Mouse (Mus musculus) heart, postnatal 10 days (tissue): Measurements from ENCODE around the gene Fam172a. TPM values are rescaled to one million over a fixed set of nuclear protein-coding genes. Genes with fewer than 3 reads are reported as not detected.
A peak's percentile ranks its signal among the peaks of the same experiment; 100 is the strongest.

Experiments used
- DNase-seq, 2 experiments: peaks; one replicate each; pipeline ENCODE4 v3.0.0; 2021
- intact Hi-C: fragments of 180-260 bp; cut with DNase I; formaldehyde crosslinking; loops from one replicate; pipeline ENCODE4 v1.15.1; 2025
- total RNA-seq, 2 experiments: library from RNA; stranded (reverse); gene quantifications; 2 replicates each; pipeline ENCODE4 v1.2.3; 2021

The Fam172a gene
- total RNA-seq, 2 experiments from 2014 or later: 20.0 to 20.2 TPM

- DNase-seq: no peak
- intact Hi-C loops: no loop called here
Measured at GRCm38 (mm10) chr13:78098858-78099445, 397.1 kb downstream of the Fam172a start.

- DNase-seq: no peak
- intact Hi-C loops: no loop called here
Measured at GRCm38 (mm10) chr13:78099746-78100530, 398.1 kb downstream of the Fam172a start.

GRCm38 (mm10) chr13:78100664-78101063 lies 398.8 kb downstream of the Fam172a start:
- no peak for DNase-seq
- intact Hi-C loops: no loop called here

GRCm38 (mm10) chr13:78102337-78102736 lies 400.5 kb downstream of the Fam172a start:
- DNase-seq: no peak
- intact Hi-C loops: no loop called here

GRCm38 (mm10) chr13:78104851-78105250 lies 403.0 kb downstream of the Fam172a start:
- intact Hi-C loops: no loop called here
- DNase-seq: no peak

- intact Hi-C loops: no loop called here
- no peak for DNase-seq
Measured at GRCm38 (mm10) chr13:78110648-78111047, 408.8 kb downstream of the Fam172a start.

- intact Hi-C loops: no loop called here
- DNase-seq: no peak
Measured at GRCm38 (mm10) chr13:78113978-78114377, 412.1 kb downstream of the Fam172a start.

- intact Hi-C loops: no loop called here
- DNase-seq: no peak
Measured at GRCm38 (mm10) chr13:78118715-78119114, 416.9 kb downstream of the Fam172a start.

- DNase-seq: no peak
- intact Hi-C loops: no loop called here
Measured at GRCm38 (mm10) chr13:78121991-78122390, 420.2 kb downstream of the Fam172a start.

- intact Hi-C loops: no loop called here
Measured at GRCm38 (mm10) chr13:78123911-78124426, 422.1 kb downstream of the Fam172a start.

GRCm38 (mm10) chr13:78157465-78157864 lies 455.6 kb downstream of the Fam172a start:
- no peak for DNase-seq

More at GRCm38 (mm10) chr13:78123911-78124426, 422.1 kb downstream of the Fam172a start:
- no peak for DNase-seq

GRCm38 (mm10) chr13:78162149-78162548 lies 460.3 kb downstream of the Fam172a start:
- intact Hi-C loops: no loop called here
- DNase-seq: no peak

More at GRCm38 (mm10) chr13:78157465-78157864, 455.6 kb downstream of the Fam172a start:
- intact Hi-C loops: no loop called here

GRCm38 (mm10) chr13:78163087-78163958 lies 461.5 kb downstream of the Fam172a start:
- peak; percentile 57 to 67 for DNase-seq
- intact Hi-C loops: no loop called here

- intact Hi-C loops: no loop called here
Measured at GRCm38 (mm10) chr13:78164941-78165340, 463.1 kb downstream of the Fam172a start.

GRCm38 (mm10) chr13:78168166-78168565 lies 466.3 kb downstream of the Fam172a start:
- DNase-seq: no peak
- intact Hi-C loops: no loop called here

More at GRCm38 (mm10) chr13:78164941-78165340, 463.1 kb downstream of the Fam172a start:
- DNase-seq: no peak

GRCm38 (mm10) chr13:78171320-78171719 lies 469.5 kb downstream of the Fam172a start:
- peak; percentile 32 to 54 for DNase-seq
- intact Hi-C loops: no loop called here

GRCm38 (mm10) chr13:78171984-78172636 lies 470.3 kb downstream of the Fam172a start:
- intact Hi-C loops: no loop called here
- DNase-seq: no peak

GRCm38 (mm10) chr13:78172861-78173260 lies 471.0 kb downstream of the Fam172a start:
- intact Hi-C loops: no loop called here
- no peak for DNase-seq

- no peak for DNase-seq
- intact Hi-C loops: no loop called here
Measured at GRCm38 (mm10) chr13:78174191-78174590, 472.4 kb downstream of the Fam172a start.

GRCm38 (mm10) chr13:78174891-78175290 lies 473.1 kb downstream of the Fam172a start:
- DNase-seq: no peak
- intact Hi-C loops: no loop called here
